Mouse (Mus musculus) midbrain, embryonic 11.5 days (tissue): ENCODE measurements around the gene Olfr969. TPM values are rescaled to one million over a fixed set of nuclear protein-coding genes. Genes with fewer than 3 reads are reported as not detected.
"Not testable (repeated sequence)": the region's sequence is repeated elsewhere in the genome, so short reads cannot be mapped to it uniquely, and the experiment has no call there.

ENCODE experiments used
- ATAC-seq: fragments of 200-750 bp; cut with Nextera tagmentation; 2 replicates; pipeline ENCODE4 v1.8.0; 2017; ENCODE audit warnings: moderate TSS enrichment, moderate library complexity; ENCODE audit not compliant: low FRiP score
- DNase-seq: peaks from one replicate; pipeline ENCODE4 v3.0.0; 2015; ENCODE audit warnings: low spot score; ENCODE audit errors: missing footprints
- H3K27ac ChIP-seq: fragments of 300-500 bp; sonication (generic); 2 replicates; pipeline ENCODE4 v1.5.1; 2014; ENCODE audit warnings: low read depth, low read length
- H3K27me3 ChIP-seq: fragments of 300-500 bp; sonication (generic); 2 replicates; pipeline ENCODE4 v1.6.1; 2014; ENCODE audit warnings: mild to moderate bottlenecking, low read length, moderate library complexity, mixed read lengths; ENCODE audit not compliant: control insufficient read depth, insufficient read depth
- H3K36me3 ChIP-seq: fragments of 300-500 bp; sonication (generic); 2 replicates; pipeline ENCODE4 v1.6.1; 2014; ENCODE audit warnings: mild to moderate bottlenecking, low read length, moderate library complexity, mixed read lengths; ENCODE audit not compliant: control insufficient read depth, insufficient read depth
- H3K4me1 ChIP-seq: fragments of 300-500 bp; sonication (generic); 2 replicates; pipeline ENCODE4 v1.6.1; 2014; ENCODE audit warnings: low read length; ENCODE audit not compliant: control insufficient read depth, insufficient read depth
- H3K4me2 ChIP-seq: fragments of 300-500 bp; sonication (generic); 2 replicates; pipeline ENCODE4 v1.6.1; 2014; ENCODE audit warnings: mild to moderate bottlenecking, moderate library complexity
- H3K4me3 ChIP-seq: fragments of 300-500 bp; sonication (generic); 2 replicates; pipeline ENCODE4 v1.5.1; 2014; ENCODE audit warnings: low read depth, low read length
- H3K9ac ChIP-seq: fragments of 300-500 bp; sonication (generic); 2 replicates; pipeline ENCODE4 v1.6.1; 2014; ENCODE audit warnings: low read length
- H3K9me3 ChIP-seq: fragments of 300-500 bp; sonication (generic); 2 replicates; pipeline ENCODE4 v1.6.1; 2016; ENCODE audit warnings: low read length; ENCODE audit not compliant: control insufficient read depth
- WGBS: fragments of 180-500 bp; shearing (Covaris S2); extraction: QIAGEN DNeasy Blood & Tissue Kit; methylation state at CpG from one replicate; pipeline ENCODE4 v1.1.7; 2014; 5-methylcytosine and 5-hydroxymethylcytosine counted together
- polyA plus RNA-seq: library from polyadenylated mRNA; unstranded; fragments of >200 nt; fragmentation: Nextera tagmentation; extraction: Ambion mirVana; gene quantifications from 2 replicates; pipeline ENCODE4 v1.2.1, GENCODE M21; 2014

Olfr969 gene
- polyA plus RNA-seq: not detected in 2 replicates

DNA sequence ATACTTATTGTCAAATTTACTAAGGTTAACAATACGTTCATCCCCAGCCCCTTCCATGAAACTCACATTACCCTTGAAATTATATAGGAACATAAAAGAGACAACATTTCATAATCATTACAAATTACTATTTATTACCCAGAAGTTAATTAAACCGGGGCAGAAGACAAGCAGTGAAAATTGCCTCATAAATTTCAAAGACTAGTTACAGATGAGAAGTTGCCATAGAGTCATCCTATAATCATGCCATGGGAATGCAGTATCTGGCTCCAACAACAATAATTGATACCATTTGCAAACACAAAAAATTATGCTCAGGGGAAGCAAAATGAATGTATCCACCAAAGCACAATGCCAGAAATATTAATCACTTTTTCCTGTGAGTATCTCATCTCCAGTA lies at the start of gene Olfr969:
Olfr969 (plus strand) TSS at position 388 of the 400 bp plus-strand sequence.
- Histone ChIP-seq H3K36me3 (no peaks in the 10 kb centered on the region), H3K9ac (no peak within 1 kb of the TSS), H3K9me3 (no peaks in the 10 kb centered on the region), H3K4me3 (no peak within 1 kb of the TSS), H3K27me3 (no peaks in the 10 kb centered on the region), H3K27ac (no peak within 1 kb of the TSS), H3K4me1 (no peaks in the 10 kb centered on the region), H3K4me2 (no peak within 1 kb of the TSS)
- DNase-seq (no peak), ATAC-seq (no peak)
- 82% methylated on average over 2 of the region's 2 CpGs for WGBS

DNA sequence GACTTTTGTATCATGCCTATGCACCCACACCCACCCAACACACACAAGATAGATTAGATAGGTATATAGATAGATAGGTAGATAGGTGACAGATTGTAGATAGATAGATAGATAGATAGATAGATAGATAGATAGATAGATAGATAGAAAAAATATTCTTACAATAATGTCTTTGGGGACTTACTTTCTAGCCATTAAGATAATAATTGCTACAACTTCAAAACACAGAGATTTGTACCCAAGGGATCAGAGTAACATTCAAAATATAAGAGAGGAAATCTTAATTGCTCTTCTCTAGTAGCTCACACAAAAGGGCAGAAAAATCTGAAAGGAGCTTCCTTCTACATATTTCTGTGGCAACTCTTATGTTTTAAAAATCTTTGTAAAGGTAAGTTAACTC lies 44.8 kb upstream of the Olfr969 start, which contains the start of gene Olfr967:
Olfr967 (plus strand) TSS at position 301 of the 400 bp plus-strand sequence.
- H3K9ac ChIP-seq: no peak within 1 kb of the TSS
- H3K27me3 ChIP-seq: no peaks in the 10 kb centered on the region
- H3K4me3 ChIP-seq: no peak within 1 kb of the TSS
- no peak for ATAC-seq
- no peaks in the 10 kb centered on the region for H3K4me1 ChIP-seq
- H3K9me3 ChIP-seq: no peaks in the 10 kb centered on the region
- H3K27ac ChIP-seq: no peak within 1 kb of the TSS
- no peak within 1 kb of the TSS for H3K4me2 ChIP-seq
- H3K36me3 ChIP-seq: no peaks in the 10 kb centered on the region
- no peak for DNase-seq

DNA sequence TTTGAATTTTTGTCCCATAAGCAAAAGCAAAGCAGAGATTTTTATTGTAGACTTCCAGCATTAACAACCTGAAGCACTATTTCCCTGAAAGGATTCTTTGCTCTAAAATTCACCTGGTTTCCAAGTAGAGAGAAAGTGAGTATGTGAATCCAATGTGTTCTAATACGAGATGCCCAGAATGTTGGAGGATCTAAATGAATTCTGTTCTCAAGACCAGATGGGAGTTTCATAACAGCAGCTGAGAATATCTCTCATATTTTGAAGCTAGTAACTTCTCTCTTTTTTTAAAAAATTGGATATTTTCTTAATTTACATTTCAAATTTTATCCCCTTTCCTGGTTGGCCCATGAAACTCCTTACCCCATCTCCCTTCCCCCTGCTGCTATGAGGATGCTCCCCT lies 44.3 kb upstream of the Olfr969 start:
- WGBS: 77% methylated on average over 1 of the region's 1 CpGs
- Histone ChIP-seq H3K9me3 (no peaks in the 10 kb centered on the region), H3K27me3 (no peaks in the 10 kb centered on the region), H3K36me3 (no peaks in the 10 kb centered on the region), H3K4me1 (no peaks in the 10 kb centered on the region), H3K4me3 (no peak overlapping the region), H3K9ac (no peak overlapping the region), H3K27ac (no peak overlapping the region), H3K4me2 (no peak overlapping the region)
- no peak for DNase-seq
- ATAC-seq: no peak

DNA sequence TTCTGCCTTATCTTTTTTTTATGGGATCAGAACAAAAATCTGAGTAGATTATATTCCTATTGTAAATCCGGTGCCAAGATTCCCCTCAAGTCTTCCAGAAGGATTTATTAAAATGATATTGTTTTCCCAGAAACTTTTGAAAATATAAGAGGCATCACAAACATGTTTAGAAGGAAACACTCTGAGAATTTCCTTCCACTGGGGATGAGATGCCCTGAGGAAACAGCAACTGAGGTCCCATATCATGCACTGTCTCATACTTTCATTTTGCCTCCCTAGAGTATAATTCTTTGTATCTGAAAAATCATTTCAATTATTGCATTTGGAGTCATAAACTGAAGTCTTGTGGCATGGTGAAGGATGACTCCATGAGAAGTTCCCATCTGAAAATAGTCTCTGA lies 7.6 kb upstream of the Olfr969 start, which contains the start of gene Olfr968:
Olfr968 (minus strand) TSS at position 101 of the 400 bp plus-strand sequence.
- Histone ChIP-seq H3K9me3 (no peaks in the 10 kb centered on the region), H3K36me3 (no peaks in the 10 kb centered on the region), H3K27ac (no peak within 1 kb of the TSS), H3K27me3 (no peaks in the 10 kb centered on the region), H3K4me3 (no peak within 1 kb of the TSS), H3K4me1 (no peaks in the 10 kb centered on the region), H3K9ac (no peak within 1 kb of the TSS), H3K4me2 (no peak within 1 kb of the TSS)
- WGBS: 85% methylated on average over 1 of the region's 1 CpGs
- ATAC-seq (no peak), DNase-seq (no peak)

DNA sequence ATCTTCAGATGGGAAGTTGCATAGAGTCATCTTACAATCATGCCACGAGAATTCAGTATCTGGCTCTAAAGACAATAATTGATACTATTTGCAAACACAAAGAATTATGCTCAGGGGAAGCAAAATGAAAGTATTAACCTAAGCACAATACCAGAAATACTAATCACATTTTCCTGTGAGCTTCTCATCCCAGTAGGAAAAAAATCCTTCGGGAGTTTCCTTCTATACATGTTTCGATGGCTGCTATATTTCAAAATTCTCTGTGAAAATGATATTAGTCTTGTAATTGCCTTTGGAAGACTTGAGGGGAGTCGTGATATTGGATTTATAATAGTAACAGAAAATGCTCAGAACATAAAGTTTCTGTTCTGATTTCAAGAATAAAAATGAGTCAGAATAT lies 17.8 kb downstream of the Olfr969 start, which contains the start of gene Olfr970:
Olfr970 (plus strand) TSS at position 301 of the 400 bp plus-strand sequence.
- DNase-seq: no peak
- no peak within 1 kb of the TSS for H3K27ac ChIP-seq
- no peaks in the 10 kb centered on the region for H3K36me3 ChIP-seq
- H3K4me2 ChIP-seq: no peak within 1 kb of the TSS
- H3K9ac ChIP-seq: no peak within 1 kb of the TSS
- 86% methylated on average over 4 of the region's 4 CpGs for WGBS
- H3K4me3 ChIP-seq: no peak within 1 kb of the TSS
- ATAC-seq: no peak
- no peaks in the 10 kb centered on the region for H3K9me3 ChIP-seq
- no peaks in the 10 kb centered on the region for H3K4me1 ChIP-seq
- no peaks in the 10 kb centered on the region for H3K27me3 ChIP-seq

DNA sequence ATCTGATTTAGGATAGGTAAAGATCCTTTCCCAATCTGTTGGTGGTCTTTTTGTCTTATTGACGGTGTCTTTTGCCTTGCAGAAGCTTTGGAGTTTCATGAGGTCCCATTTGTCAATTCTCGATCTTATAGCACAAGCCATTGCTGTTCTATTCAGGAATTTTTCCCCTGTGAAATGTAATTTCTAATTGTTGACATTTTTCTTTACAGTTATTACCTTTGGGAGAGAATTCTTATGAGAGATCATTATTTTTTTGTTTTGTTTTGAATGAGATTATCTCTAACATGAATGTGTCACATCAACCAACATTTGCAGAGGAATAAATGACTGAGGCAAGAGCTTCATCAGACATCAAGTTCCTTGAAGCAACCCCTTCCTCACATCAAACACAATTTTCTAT lies 45.8 kb downstream of the Olfr969 start, which contains the start of gene Olfr971:
Olfr971 (plus strand) TSS at position 301 of the 400 bp plus-strand sequence.
- H3K9ac ChIP-seq, H3K4me2 ChIP-seq, H3K27ac ChIP-seq, H3K36me3 ChIP-seq, ATAC-seq, H3K9me3 ChIP-seq, H3K27me3 ChIP-seq, H3K4me3 ChIP-seq, H3K4me1 ChIP-seq, DNase-seq: not testable (repeated sequence)
- WGBS: 81% methylated on average over 1 of the region's 2 CpGs

Other genes starting within 250 kb of the Olfr969 start
- gene Olfr958, start 236.9 kb upstream of the Olfr969 start, polyA plus RNA-seq: not detected in 2 replicates
- not detected in 2 replicates for gene Olfr959, start 215.4 kb upstream of the Olfr969 start, polyA plus RNA-seq
- gene AW551984, start 186.5 kb upstream of the Olfr969 start, polyA plus RNA-seq: 12.2 and 17.0 TPM in 2 replicates
- gene Olfr148, start 180.3 kb upstream of the Olfr969 start, polyA plus RNA-seq: not detected in 2 replicates
- gene Olfr960, start 169.6 kb upstream of the Olfr969 start, polyA plus RNA-seq: not detected in 2 replicates
- not detected in 2 replicates for gene Olfr961, start 145.9 kb upstream of the Olfr969 start, polyA plus RNA-seq
- gene Olfr963, start 123.7 kb upstream of the Olfr969 start, polyA plus RNA-seq: not detected in 2 replicates
- gene Olfr149, start 83.8 kb upstream of the Olfr969 start, polyA plus RNA-seq: 0.07 TPM in 1 of 2 replicates, not detected in the other
- not detected in 2 replicates for gene Olfr965, start 79.6 kb upstream of the Olfr969 start, polyA plus RNA-seq
- not detected in 2 replicates for gene Olfr150, start 60.0 kb upstream of the Olfr969 start, polyA plus RNA-seq
- gene Olfr967, start 44.7 kb upstream of the Olfr969 start, polyA plus RNA-seq: not detected in 2 replicates
- gene Olfr968, start 7.7 kb upstream of the Olfr969 start, polyA plus RNA-seq: not detected in 2 replicates
- gene Olfr970, start 17.9 kb downstream of the Olfr969 start, polyA plus RNA-seq: not detected in 2 replicates
- not detected in 2 replicates for gene Olfr971, start 45.9 kb downstream of the Olfr969 start, polyA plus RNA-seq
- not detected in 2 replicates for gene Olfr972, start 75.5 kb downstream of the Olfr969 start, polyA plus RNA-seq
- gene Olfr229, start 116.4 kb downstream of the Olfr969 start, polyA plus RNA-seq: not detected in 2 replicates
- gene Olfr974, start 146.6 kb downstream of the Olfr969 start, polyA plus RNA-seq: not detected in 2 replicates
- not detected in 2 replicates for gene Olfr975, start 161.1 kb downstream of the Olfr969 start, polyA plus RNA-seq
- not detected in 2 replicates for gene Olfr976, start 170.2 kb downstream of the Olfr969 start, polyA plus RNA-seq
- not detected in 2 replicates for gene Olfr978, start 201.2 kb downstream of the Olfr969 start, polyA plus RNA-seq
- gene Olfr979, start 212.5 kb downstream of the Olfr969 start, polyA plus RNA-seq: not detected in 2 replicates
- not detected in 2 replicates for gene Olfr980, start 218.6 kb downstream of the Olfr969 start, polyA plus RNA-seq
- gene Olfr981, start 230.5 kb downstream of the Olfr969 start, polyA plus RNA-seq: not detected in 2 replicates